Mouse (Mus musculus) lung, adult 2 months (tissue): ENCODE measurements at regions not wholly inside any gene's neighbourhood (a gene's known extent, or its start where the extent isn't known, plus 50 kb on each side); places are given as distances from the start of the nearest gene placed in this dataset.

Source experiments
- CTCF ChIP-seq: fragments of 200-500 bp; IDR thresholded peaks from 2 replicates; pipeline ENCODE4 v1.5.1; 2011; ENCODE audit warnings: mild to moderate bottlenecking, low read length, control low read depth; ENCODE audit not compliant: insufficient read depth
- POLR2A ChIP-seq: fragments of 200-500 bp; IDR thresholded peaks from 2 replicates; pipeline ENCODE4 v1.6.1; 2011; ENCODE audit warnings: low read depth, mild to moderate bottlenecking, control low read depth, low read length, borderline replicate concordance; ENCODE audit errors: extremely low read depth

GRCm38 (mm10) chr3:21986893-21987250, 89.6 kb upstream of the Tbl1xr1 start:
- TF ChIP-seq POLR2A = no peak
- TF ChIP-seq CTCF = no peak
